Mouse (Mus musculus) adipocyte (in vitro differentiated cells): ENCODE data around the gene Nadk2.
A peak's percentile ranks its signal among the peaks of the same experiment; 100 is the strongest.

Experiments used
- DNase-seq: peaks from one replicate; pipeline ENCODE4 v3.0.0-alpha.2; 2016; ENCODE audit warnings: low spot score

Gene Nadk2

DNA sequence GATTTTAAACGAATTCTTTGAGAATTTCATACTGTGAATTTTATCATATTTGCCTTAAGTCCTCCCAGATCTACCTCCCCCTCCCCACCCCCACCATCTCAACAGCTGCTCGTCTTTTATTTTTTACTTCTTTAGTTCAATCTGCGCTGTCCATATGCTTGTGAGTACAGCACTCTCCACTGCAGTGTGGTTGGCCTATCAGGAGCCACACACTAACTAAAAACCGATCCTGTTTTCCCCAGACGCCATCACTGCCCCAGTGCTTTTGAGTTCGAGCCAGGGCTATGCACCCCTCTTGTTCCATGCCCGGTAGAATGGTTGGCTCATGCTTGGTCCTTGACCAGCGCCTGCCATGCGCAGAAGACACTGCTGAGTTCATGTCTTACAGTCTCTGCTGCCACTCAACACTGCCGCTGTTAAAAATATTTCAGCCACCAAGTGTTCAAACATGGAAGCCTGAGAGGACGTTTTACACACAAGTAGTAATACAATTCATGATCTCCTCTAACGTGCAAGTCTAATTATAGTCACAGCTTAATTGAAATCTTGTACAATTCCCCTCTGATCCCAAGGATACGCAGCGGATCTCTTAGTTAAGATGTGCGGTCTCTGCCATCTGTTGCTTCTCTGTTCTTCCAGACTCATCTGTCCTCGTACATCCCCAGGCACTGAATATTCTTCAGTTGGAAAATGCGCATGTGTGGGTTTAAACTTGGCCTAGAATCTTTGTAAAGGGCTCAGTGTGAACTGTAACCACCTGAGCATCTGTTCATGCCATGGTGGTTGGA, 17.0 kb downstream of the Nadk2 start:
- DNase-seq, result no peak

DNA sequence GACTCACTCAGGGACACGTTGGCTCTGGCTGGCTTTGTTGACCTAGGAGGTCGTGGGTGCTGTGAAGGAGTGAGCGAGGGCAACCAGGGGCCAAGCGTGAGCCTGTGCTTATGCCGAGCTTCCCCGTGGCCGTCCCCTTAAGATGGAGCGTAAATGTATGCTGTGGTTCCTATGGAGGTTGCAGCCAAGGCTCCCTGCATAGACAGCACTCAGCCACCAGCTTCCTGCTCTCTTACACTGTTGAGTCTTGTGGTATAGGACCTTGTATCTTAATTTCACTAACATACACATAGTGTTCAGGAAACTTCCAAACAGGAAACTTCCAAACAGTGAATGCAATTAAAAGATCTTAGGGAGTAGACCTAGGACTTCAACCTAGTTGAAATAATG, 17.6 kb downstream of the Nadk2 start:
- no peak for DNase-seq

GRCm38 (mm10) chr15:9089136-9089720, 18.2 kb downstream of the Nadk2 start:
- no peak for DNase-seq

DNA sequence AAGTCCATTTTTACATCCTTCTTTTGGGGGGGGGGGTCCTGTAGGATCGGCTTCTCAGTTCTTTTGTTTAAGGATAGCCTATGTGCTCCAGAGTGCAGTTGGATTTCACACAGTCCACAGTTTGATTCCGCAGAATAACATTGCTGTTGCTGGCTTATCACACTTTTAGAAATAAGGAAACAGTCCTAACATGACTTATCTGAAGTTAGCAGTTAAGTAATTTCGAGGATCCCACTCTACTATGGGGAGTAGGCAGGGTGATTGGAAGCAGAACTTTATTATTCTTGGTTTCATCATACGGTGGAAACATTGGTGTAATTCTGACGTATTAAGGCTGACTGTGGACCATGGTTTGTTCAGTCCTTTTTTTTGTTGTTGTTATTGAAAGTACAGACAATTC, 19.6 kb downstream of the Nadk2 start:
- DNase-seq, result no peak

DNA sequence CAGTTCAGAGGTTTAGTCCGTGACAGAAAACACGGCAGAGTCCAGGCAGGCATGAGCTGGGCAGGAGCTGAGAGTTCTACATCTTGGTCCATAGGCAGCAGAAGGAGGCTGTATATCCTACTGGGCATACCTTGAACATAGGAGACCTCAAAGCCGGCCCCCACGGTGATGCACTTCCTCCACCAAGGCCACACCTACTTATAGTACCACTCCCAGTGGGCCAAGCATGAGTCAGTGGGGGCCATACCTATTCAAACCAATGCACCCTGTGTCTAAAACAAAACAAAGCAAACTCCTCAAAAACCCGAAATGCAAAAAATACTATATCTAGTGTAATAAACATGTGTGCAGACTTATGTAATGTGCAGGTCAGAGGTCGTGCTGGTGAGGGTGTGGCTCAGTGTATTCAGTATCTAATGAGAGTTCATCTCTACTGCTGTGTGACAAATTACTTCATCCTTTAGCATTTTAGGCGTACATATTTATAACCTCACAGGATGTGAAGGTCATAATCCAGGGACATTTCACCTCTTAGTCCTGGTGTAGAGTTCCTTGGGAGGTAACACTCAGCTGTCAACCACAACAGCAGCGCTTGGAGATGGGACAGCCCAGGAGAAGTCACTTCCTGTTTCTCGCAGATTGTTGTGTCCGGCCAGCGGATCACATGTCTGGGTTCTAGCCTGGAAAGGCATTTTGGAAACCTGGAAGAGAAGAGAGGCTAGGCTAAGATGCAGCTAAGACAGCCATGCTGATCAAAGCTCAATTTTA, 22.7 kb downstream of the Nadk2 start:
- no peak for DNase-seq

DNA sequence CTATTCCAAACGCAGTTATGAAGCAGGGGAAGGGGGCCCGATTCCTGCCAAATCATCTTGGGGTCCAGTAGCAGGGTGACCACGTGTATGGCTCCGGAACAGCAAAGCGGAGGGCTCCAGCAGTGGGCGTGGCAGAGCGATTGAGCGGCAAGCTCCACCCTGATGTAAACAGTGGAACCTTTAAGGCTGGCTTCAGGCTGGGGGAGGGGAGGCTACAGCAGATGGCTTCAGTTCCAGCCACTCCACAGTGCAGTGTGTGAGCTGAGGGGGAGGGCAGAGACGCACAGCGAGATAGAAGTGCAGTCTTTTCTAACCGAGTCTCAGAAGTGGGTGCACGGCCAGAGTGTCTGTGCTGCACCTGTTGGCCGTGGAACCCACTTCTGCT, 23.3 kb downstream of the Nadk2 start:
- DNase-seq, result no peak

DNA sequence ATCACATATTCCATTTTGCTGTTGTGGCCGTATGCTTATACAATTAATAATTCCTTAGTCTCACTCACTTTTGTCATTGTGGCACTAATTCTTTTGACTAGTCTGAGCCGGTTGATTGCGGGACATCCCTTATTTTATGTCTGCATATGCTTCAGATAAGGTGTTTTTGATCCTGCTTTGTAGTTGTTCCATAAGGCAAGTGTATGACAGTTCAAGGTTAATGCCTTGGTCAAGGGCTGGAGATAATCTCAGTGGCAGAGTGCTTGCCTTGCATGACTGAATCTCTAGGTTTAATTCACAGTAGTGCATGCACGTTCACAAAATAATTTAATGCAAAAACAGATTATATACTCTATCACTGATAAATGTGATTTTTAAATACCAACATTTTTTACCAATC, 25.8 kb downstream of the Nadk2 start:
- DNase-seq, result no peak

- DNase-seq, result no peak
Measured at GRCm38 (mm10) chr15:9100446-9101077, 29.5 kb downstream of the Nadk2 start.

GRCm38 (mm10) chr15:9106303-9107074, 35.4 kb downstream of the Nadk2 start:
- no peak for DNase-seq

DNA sequence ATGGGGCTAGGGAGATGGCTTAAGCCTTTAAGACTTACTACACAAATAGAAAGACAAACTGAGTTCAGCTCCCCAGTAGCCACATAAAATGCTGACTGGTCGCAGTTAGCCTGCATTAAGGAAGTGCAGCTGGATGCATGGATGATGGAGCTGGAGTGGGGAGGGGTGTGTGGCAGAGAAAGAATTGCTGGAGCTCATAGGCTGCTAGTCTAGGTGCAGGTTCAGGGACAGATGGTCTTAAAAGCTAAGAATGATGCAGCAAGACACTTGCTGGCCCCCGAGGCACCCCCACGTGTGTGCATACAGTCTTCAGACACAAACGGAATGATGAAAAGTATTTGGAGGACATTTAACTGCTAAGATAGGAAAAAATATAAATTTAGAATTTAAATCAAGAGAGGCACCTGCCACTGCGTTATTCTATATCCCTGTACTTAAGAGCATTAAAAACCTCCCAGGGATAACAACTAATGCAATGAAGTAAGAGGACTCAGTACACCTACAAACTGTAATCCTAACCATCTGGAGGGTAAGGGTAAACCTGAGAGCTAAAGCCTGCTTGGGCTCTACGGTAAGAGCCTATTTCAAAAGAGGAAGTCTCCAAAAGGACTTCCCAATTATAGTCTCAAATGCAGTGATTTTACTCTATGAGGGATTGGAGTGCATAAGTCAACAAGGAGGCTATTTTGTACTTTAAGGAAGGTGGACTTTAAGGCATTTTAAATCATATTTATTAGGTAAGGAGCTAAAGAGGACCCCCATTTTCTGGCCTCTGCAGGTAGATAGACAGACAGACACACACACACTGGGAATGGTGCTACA, 39.7 kb downstream of the Nadk2 start:
- no peak for DNase-seq

DNA sequence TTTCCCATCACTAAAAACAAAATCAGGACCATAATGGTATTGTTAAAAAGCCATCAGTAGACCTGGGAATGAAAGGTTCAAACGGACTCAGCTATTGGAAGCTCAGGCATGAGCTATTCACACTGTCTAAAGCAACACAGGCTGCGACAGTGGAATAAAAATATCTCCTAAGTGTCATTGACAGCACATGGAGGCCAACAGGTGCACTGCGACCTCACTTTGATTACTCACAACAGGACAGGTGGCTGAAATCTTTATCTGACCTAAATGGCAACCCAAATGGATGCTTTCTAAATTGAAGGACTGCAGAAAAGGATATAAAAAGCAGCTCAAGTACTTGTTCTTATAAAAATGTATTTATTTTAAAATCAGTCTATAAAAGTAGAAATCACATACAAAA, 40.6 kb downstream of the Nadk2 start:
- DNase-seq, result no peak

DNA sequence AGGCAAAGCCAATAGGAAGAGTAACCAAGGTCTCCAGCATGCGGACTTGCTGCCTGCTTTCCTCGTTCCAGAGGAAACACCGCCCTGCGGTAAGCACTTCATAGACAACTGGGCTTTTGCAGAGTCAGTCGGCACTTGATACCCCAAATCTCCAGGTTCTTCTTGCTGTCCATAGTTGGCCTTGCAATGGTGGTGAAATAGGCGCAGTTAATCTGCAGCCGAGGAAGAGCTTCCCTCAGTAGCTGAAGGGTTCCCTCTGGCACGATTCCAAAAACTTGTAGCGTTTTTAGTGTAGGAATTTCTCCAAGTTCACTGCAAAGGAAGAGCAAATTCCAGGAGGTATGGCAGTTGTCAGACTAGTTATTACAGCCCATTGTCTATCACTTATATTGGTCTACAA, 42.5 kb downstream of the Nadk2 start:
- no peak for DNase-seq

- DNase-seq, result no peak
Measured at GRCm38 (mm10) chr15:9114131-9114530, 43.1 kb downstream of the Nadk2 start.

- no peak for DNase-seq
Measured at GRCm38 (mm10) chr15:9114599-9114998, 43.5 kb downstream of the Nadk2 start.

- no peak for DNase-seq
Measured at GRCm38 (mm10) chr15:9118852-9119251, 47.8 kb downstream of the Nadk2 start.

DNA sequence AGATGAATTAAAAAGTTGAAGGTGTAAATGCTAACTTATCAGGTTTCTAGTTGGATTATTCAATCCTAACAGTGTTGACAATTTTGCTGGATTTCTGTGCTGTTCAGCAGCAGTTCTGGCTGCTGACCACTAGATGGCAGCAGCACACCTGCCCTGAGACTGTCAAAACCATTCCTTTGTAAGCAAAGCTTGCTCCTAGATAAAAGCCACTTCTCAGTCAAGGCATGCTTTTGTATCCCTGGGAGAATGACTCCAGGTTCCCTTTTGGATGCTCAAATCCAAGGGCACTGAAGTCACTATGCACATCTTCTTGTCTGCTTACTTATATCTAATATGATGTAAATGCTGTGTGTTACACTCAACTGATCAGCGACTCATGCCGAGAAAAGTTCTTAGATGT, 49.0 kb downstream of the Nadk2 start:
- DNase-seq, result peak; percentile 74

- DNase-seq, result no peak
Measured at GRCm38 (mm10) chr15:9122989-9123388, 51.9 kb downstream of the Nadk2 start.

- DNase-seq, result no peak
Measured at GRCm38 (mm10) chr15:9124856-9125255, 53.8 kb downstream of the Nadk2 start.

DNA sequence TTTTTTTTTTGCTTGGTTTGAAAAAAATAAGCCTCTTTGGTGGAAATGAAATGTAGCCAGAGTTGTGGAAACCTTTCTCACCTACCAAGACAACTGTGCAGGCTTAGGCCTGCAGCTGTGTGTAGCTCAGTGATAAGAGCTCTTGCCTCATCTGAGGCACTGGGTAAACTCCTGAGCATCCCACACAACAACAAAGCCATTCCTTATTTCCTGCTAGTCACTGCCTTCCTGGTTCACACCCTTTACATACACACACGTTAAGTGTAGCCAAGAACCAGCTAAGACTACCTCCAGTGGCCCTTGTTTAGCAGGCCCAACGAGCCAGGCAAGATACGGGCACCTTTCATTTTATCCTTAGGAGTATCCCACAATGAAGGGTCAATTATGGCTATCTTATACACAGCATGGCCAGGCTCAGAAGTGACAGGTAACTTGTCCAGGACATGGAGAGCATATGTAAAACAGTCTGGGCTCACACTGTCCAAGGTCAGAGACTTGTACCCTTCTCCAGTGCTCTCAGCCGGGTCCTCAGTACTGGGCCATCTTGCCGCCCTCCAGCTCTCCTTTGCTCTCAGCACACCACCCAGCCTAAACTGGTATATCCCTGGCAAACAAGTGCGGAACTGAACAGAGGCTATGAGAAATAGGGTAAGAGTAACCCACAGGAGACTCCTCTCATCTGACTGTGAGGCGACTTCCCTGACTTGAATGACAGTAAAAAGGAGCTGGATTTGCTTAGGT, 56.2 kb downstream of the Nadk2 start:
- DNase-seq, result no peak

- no peak for DNase-seq
Measured at GRCm38 (mm10) chr15:9130772-9131498, 59.9 kb downstream of the Nadk2 start.
